In the genomic region with DNA sequence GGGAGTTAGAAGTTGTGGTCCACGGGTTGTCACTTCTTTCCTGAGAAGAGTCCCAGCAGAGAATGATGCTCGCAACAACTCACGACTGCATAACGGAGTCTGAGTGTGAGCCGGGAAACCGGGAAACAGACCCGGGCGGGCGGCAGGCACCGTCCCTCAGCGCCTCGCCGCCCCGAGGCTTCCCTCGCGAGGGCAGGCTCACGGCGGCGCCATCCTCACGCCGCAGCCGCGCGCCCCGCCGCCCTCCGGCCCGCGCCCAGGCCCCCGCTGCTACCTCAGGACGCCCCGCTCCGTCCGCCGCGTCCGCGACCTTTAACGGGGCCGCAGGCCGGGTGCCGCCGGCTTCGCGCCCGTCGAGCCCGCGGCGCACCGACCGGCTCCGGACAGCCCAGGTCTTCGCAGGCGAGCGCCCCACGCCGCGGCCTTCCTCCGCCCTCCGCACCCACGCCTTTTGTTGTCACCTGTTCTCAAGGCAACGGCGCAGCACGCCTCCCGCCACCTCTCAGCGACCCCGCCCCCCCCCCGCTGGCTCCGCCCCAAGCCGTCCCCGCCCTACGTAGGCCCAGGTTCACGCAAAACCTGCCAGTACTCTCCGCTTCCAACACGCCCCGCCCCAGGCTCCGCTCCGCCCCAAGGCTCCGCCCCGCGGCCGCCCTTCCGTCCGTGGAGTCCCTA, we compare ENCODE assay signal across 8 mouse cellular contexts. TPM values are rescaled to one million over a fixed set of nuclear protein-coding genes. Genes with fewer than 3 reads are reported as not detected.
DNase-seq lines count a peak whose midpoint lies in the region; ATAC-seq lines count a peak whose summit lies in the region.

A gene (minus strand): TSS at position 494 of the 675 bp plus-strand sequence.

- H3K27me3 ChIP-seq in heart, embryonic 10.5 days (ENCODE audit: insufficient read depth, poor library complexity, severe bottlenecking) = 0 out of 2 replicates have a peak, but pooled peaks cover 7% of the 10 kb centered on the region
- no peaks in the 10 kb centered on the region for H3K27me3 ChIP-seq in kidney, embryonic 14.5 days (ENCODE audit: control insufficient read depth, insufficient read depth, low read length)

- H3K4me1 ChIP-seq in heart, embryonic 10.5 days = peaks cover 5% of the 10 kb centered on the region; the same call in 1 of the 2 replicates
- H3K4me1 ChIP-seq in kidney, embryonic 14.5 days (ENCODE audit: control insufficient read depth, insufficient read depth, low read length) = no peaks in the 10 kb centered on the region

- H3K4me3 ChIP-seq in heart, embryonic 10.5 days = peak within 1 kb of the TSS; percentile 75
- peak within 1 kb of the TSS; percentile 62 for H3K4me3 ChIP-seq in kidney, embryonic 14.5 days (ENCODE audit: low read length)

- H3K27ac ChIP-seq in heart, embryonic 10.5 days = peak within 1 kb of the TSS; percentile 85
- H3K27ac ChIP-seq in kidney, embryonic 14.5 days (ENCODE audit: low read depth, low read length) = no peak within 1 kb of the TSS

- peak; percentile 100 for ATAC-seq in erythroblast, adult 5-6 weeks (replicated peaks; ENCODE audit: low FRiP score, poor library complexity, severe bottlenecking)
- ATAC-seq in kidney, embryonic 14.5 days (ENCODE audit: low FRiP score, low TSS enrichment) = peak; percentile 99
- ATAC-seq in monocyte, adult 5-6 weeks (replicated peaks; ENCODE audit: insufficient number of reproducible peaks, low FRiP score, low TSS enrichment, poor library complexity, severe bottlenecking) = peak; percentile 96

- peak within 1 kb of the TSS; percentile 67 for H3K9ac ChIP-seq in kidney, embryonic 14.5 days (ENCODE audit: low read depth, low read length)

- no peaks in the 10 kb centered on the region for H3K36me3 ChIP-seq in heart, embryonic 10.5 days
- H3K36me3 ChIP-seq in kidney, embryonic 14.5 days (ENCODE audit: control insufficient read depth, insufficient read depth, low read length) = no peaks in the 10 kb centered on the region

- peak; percentile 90 to 91 for DNase-seq in B cell, adult 2 months
- peak; percentile 90 for DNase-seq in brain, adult 2 months (ENCODE audit: low read depth, low spot score)
- peak; percentile 97 for DNase-seq in heart, embryonic 10.5 days (ENCODE audit: low spot score)
- peak; percentile 96 for DNase-seq in liver
- DNase-seq in spleen, postnatal 36 days (ENCODE audit: low spot score in 2 of 2) = peak; percentile 84 to 89

- no peaks in the 10 kb centered on the region for H3K9me3 ChIP-seq in heart, embryonic 10.5 days
- H3K9me3 ChIP-seq in kidney, embryonic 14.5 days (ENCODE audit: control insufficient read depth, low read length) = no peaks in the 10 kb centered on the region

- WGBS in heart, embryonic 10.5 days = 1% methylated on average over 83 of the region's 85 CpGs
- 1% methylated on average over 62 of the region's 85 CpGs for WGBS in kidney, embryonic 14.5 days

- H3K4me2 ChIP-seq in kidney, embryonic 14.5 days (replicated peaks; ENCODE audit: low read depth, low read length) = peak within 1 kb of the TSS; percentile 97

RNA-seq across cellular contexts. Expression of the gene that starts here (rescaled TPM):
- total RNA-seq in erythroblast, adult 5-6 weeks (2015; ENCODE audit: low replicate concordance) = not detected in 2 replicates
- not detected in 2 replicates for total RNA-seq in erythroblast, adult 5-6 weeks (2017; ENCODE audit: low replicate concordance)
- polyA plus RNA-seq in heart, embryonic 10.5 days (2016; fragmentation: Nextera tagmentation; extraction: Ambion mirVana) = 0.20 and 0.31 TPM in 2 replicates
- polyA plus RNA-seq in kidney, embryonic 14.5 days (2014; fragmentation: Nextera tagmentation; extraction: Ambion mirVana) = 0.80 and 1.2 TPM in 2 replicates
- total RNA-seq in monocyte, adult 5-6 weeks (2017) = 0.29 TPM in 1 of 3 replicates, not detected in the others

Comparison
In these comparisons a context has a peak if more than half of its experiments do, and no peak if none do; other contexts are left out.
1. Peak in ATAC-seq in erythroblast, adult 5-6 weeks; RNA of the gene not detected or under 1 TPM.
2. Peak in DNase-seq, H3K4me3 ChIP-seq and H3K27ac ChIP-seq in heart, embryonic 10.5 days; RNA of the gene not detected or under 1 TPM.
3. Peak in ATAC-seq in monocyte, adult 5-6 weeks; RNA of the gene not detected or under 1 TPM.